Mouse (Mus musculus) neural tube, embryonic 14.5 days (tissue): ENCODE measurements at regions not wholly inside any gene's neighbourhood (a gene's known extent, or its start where the extent isn't known, plus 50 kb on each side); places are given as distances from the start of the nearest gene placed in this dataset.

Source experiments
- ATAC-seq: fragments of 200-750 bp; cut with Nextera tagmentation; 2 replicates; pipeline ENCODE4 v1.8.0; 2017; ENCODE audit warnings: low read depth, mild to moderate bottlenecking, moderate TSS enrichment, moderate library complexity
- H3K27ac ChIP-seq: fragments of 300-500 bp; sonication (generic); 2 replicates; pipeline ENCODE4 v1.5.1; 2014; ENCODE audit warnings: low read depth, mild to moderate bottlenecking, control low read depth, low read length, moderate library complexity, mixed read lengths
- H3K27me3 ChIP-seq: fragments of 300-500 bp; sonication (generic); 2 replicates; pipeline ENCODE4 v1.6.1; 2014; ENCODE audit warnings: low read length; ENCODE audit not compliant: control insufficient read depth, insufficient read depth
- H3K36me3 ChIP-seq: fragments of 300-500 bp; sonication (generic); 2 replicates; pipeline ENCODE4 v1.6.1; 2014; ENCODE audit warnings: low read length, mixed read lengths; ENCODE audit not compliant: control insufficient read depth, insufficient read depth
- H3K4me1 ChIP-seq: fragments of 300-500 bp; sonication (generic); 2 replicates; pipeline ENCODE4 v1.6.1; 2014; ENCODE audit warnings: low read length; ENCODE audit not compliant: control insufficient read depth, insufficient read depth
- H3K4me2 ChIP-seq: fragments of 300-500 bp; sonication (generic); 2 replicates; pipeline ENCODE4 v1.6.1; 2014; ENCODE audit warnings: mild to moderate bottlenecking, low read depth, low read length, control low read depth
- H3K4me3 ChIP-seq: fragments of 300-500 bp; sonication (generic); 2 replicates; pipeline ENCODE4 v1.5.1; 2014; ENCODE audit warnings: low read depth, low read length, control low read depth, mixed read lengths
- H3K9ac ChIP-seq: fragments of 300-500 bp; sonication (generic); replicated peaks from 2 replicates; pipeline ENCODE4 v1.6.1; 2014; ENCODE audit warnings: low read depth, mild to moderate bottlenecking, control low read depth, low read length, mixed read lengths
- H3K9me3 ChIP-seq: fragments of 300-500 bp; sonication (generic); 2 replicates; pipeline ENCODE4 v1.6.1; 2016; ENCODE audit warnings: low read length; ENCODE audit not compliant: control insufficient read depth
- WGBS: fragments of 180-500 bp; shearing (Covaris S2); extraction: QIAGEN DNeasy Blood & Tissue Kit; methylation state at CpG from one replicate; pipeline ENCODE4 v1.1.7; 2014; 5-methylcytosine and 5-hydroxymethylcytosine counted together

- no peak overlapping the region for H3K4me2 ChIP-seq
- H3K9ac ChIP-seq: no peak overlapping the region
- no peaks in the 10 kb centered on the region for H3K9me3 ChIP-seq
- H3K36me3 ChIP-seq: no peaks in the 10 kb centered on the region
- no peak for ATAC-seq
- H3K4me3 ChIP-seq: no peak overlapping the region
- no peaks in the 10 kb centered on the region for H3K27me3 ChIP-seq
- no peak overlapping the region for H3K27ac ChIP-seq
- no peaks in the 10 kb centered on the region for H3K4me1 ChIP-seq
Observed at GRCm38 (mm10) chr2:81407372-81407771, 645.6 kb upstream of the Zfp804a start.

GRCm38 (mm10) chr2:81411751-81412150 is 641.3 kb upstream of the Zfp804a start:
- Histone ChIP-seq H3K36me3 (no peaks in the 10 kb centered on the region), H3K27ac (no peak overlapping the region), H3K4me3 (no peak overlapping the region), H3K4me2 (no peak overlapping the region), H3K9ac (no peak overlapping the region), H3K27me3 (no peaks in the 10 kb centered on the region), H3K4me1 (no peaks in the 10 kb centered on the region), H3K9me3 (no peaks in the 10 kb centered on the region)
- no peak for ATAC-seq
- WGBS: 72% methylated on average over 3 of the region's 3 CpGs

GRCm38 (mm10) chr2:81431411-81431810 is 621.6 kb upstream of the Zfp804a start:
- Histone ChIP-seq H3K36me3 (no peaks in the 10 kb centered on the region), H3K4me1 (no peaks in the 10 kb centered on the region), H3K27me3 (no peaks in the 10 kb centered on the region), H3K9me3 (no peaks in the 10 kb centered on the region), H3K4me3 (no peak overlapping the region), H3K27ac (no peak overlapping the region), H3K9ac (no peak overlapping the region), H3K4me2 (no peak overlapping the region)
- no peak for ATAC-seq
- 81% methylated on average over 4 of the region's 4 CpGs for WGBS

- no peaks in the 10 kb centered on the region for H3K4me1 ChIP-seq
- H3K27ac ChIP-seq: no peak overlapping the region
- H3K4me3 ChIP-seq: no peak overlapping the region
- ATAC-seq: no peak
- no peaks in the 10 kb centered on the region for H3K9me3 ChIP-seq
- H3K36me3 ChIP-seq: no peaks in the 10 kb centered on the region
- 87% methylated on average over 11 of the region's 11 CpGs for WGBS
- H3K4me2 ChIP-seq: no peak overlapping the region
- no peaks in the 10 kb centered on the region for H3K27me3 ChIP-seq
- H3K9ac ChIP-seq: no peak overlapping the region
Observed at GRCm38 (mm10) chr2:81439082-81439481, 613.9 kb upstream of the Zfp804a start.

- H3K9ac ChIP-seq: no peak overlapping the region
- no peak overlapping the region for H3K27ac ChIP-seq
- H3K4me1 ChIP-seq: no peaks in the 10 kb centered on the region
- H3K9me3 ChIP-seq: no peaks in the 10 kb centered on the region
- H3K4me3 ChIP-seq: no peak overlapping the region
- no peaks in the 10 kb centered on the region for H3K36me3 ChIP-seq
- H3K4me2 ChIP-seq: no peak overlapping the region
- no peak for ATAC-seq
- H3K27me3 ChIP-seq: no peaks in the 10 kb centered on the region
Observed at GRCm38 (mm10) chr2:81440929-81441328, 612.1 kb upstream of the Zfp804a start.

GRCm38 (mm10) chr2:81450514-81450913 is 602.5 kb upstream of the Zfp804a start:
- no peak overlapping the region for H3K4me2 ChIP-seq
- H3K9ac ChIP-seq: no peak overlapping the region
- ATAC-seq: no peak
- H3K9me3 ChIP-seq: no peaks in the 10 kb centered on the region
- H3K4me1 ChIP-seq: no peaks in the 10 kb centered on the region
- 85% methylated on average over 1 of the region's 1 CpGs for WGBS
- no peaks in the 10 kb centered on the region for H3K27me3 ChIP-seq
- no peak overlapping the region for H3K27ac ChIP-seq
- no peak overlapping the region for H3K4me3 ChIP-seq
- no peaks in the 10 kb centered on the region for H3K36me3 ChIP-seq

DNA sequence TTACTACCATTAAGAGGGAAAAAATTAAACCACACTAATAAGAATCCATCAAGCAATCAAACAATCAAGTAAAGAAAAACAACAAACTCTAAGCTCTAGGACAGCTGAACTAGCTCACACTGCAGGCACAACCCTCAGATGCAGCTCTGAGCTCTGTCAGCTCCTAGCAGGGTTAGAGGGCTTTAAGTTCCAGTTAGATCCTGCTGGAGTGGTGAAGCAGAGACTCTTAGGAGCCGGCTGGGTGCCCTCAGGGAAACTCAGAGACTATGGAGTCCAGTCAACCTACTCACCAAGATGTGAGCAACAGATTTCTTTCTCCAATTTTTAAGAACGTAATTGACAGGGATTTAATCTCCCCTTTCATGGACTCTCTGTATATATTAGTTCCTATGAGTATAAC is 564.2 kb upstream of the Zfp804a start:
- no peak overlapping the region for H3K4me3 ChIP-seq
- ATAC-seq: no peak

GRCm38 (mm10) chr2:81506985-81507384 is 546.0 kb upstream of the Zfp804a start:
- Histone ChIP-seq H3K36me3 (no peaks in the 10 kb centered on the region), H3K27me3 (no peaks in the 10 kb centered on the region), H3K27ac (no peak overlapping the region), H3K9me3 (no peaks in the 10 kb centered on the region), H3K9ac (no peak overlapping the region), H3K4me1 (no peaks in the 10 kb centered on the region), H3K4me2 (no peak overlapping the region), H3K4me3 (no peak overlapping the region)
- no peak for ATAC-seq
- 91% methylated on average over 1 of the region's 1 CpGs for WGBS

More for the DNA sequence above, 564.2 kb upstream of the Zfp804a start:
- Histone ChIP-seq H3K9ac (no peak overlapping the region), H3K27me3 (no peaks in the 10 kb centered on the region), H3K27ac (no peak overlapping the region), H3K4me2 (no peak overlapping the region), H3K9me3 (no peaks in the 10 kb centered on the region), H3K36me3 (no peaks in the 10 kb centered on the region), H3K4me1 (no peaks in the 10 kb centered on the region)
- WGBS: 56% methylated on average over 2 of the region's 2 CpGs

DNA sequence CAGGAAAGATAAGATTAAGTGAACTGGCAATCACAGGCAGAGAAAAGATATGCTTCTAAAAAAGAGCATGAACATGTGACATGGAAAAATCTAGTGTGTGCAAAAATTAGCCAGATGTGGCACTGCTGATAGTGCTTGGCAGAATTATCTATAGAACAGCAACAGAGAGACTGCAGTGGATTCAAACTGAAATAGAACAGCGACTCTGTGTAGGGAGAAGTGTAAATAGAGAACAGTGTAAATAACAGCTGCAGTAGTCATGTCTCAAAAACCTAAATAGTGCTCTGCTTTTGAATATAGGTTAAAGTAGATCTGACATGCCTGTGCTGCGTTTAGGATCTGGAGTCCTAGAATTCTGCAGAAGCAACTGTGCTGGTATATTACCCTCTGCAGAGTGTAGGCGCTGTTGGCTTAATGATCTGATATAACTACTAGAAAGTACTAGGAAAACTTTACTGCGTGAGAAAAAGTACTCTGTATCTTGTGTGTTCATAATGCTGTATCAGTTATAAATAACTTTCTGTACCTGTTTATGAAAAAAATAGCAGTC is 539.9 kb upstream of the Zfp804a start:
- H3K9me3 ChIP-seq: no peaks in the 10 kb centered on the region
- H3K4me2 ChIP-seq: no peak overlapping the region
- H3K4me3 ChIP-seq: no peak overlapping the region
- H3K9ac ChIP-seq: no peak overlapping the region
- H3K27ac ChIP-seq: no peak overlapping the region
- WGBS: 93% methylated on average over 4 of the region's 4 CpGs
- ATAC-seq: no peak
- H3K36me3 ChIP-seq: no peaks in the 10 kb centered on the region
- H3K4me1 ChIP-seq: no peaks in the 10 kb centered on the region
- no peaks in the 10 kb centered on the region for H3K27me3 ChIP-seq

- Histone ChIP-seq H3K4me3 (no peak overlapping the region), H3K9ac (no peak overlapping the region), H3K36me3 (no peaks in the 10 kb centered on the region), H3K4me2 (no peak overlapping the region), H3K4me1 (no peaks in the 10 kb centered on the region), H3K27ac (no peak overlapping the region), H3K9me3 (no peaks in the 10 kb centered on the region), H3K27me3 (no peaks in the 10 kb centered on the region)
- 71% methylated on average over 2 of the region's 2 CpGs for WGBS
- ATAC-seq: no peak
Observed at GRCm38 (mm10) chr2:81538111-81538510, 514.9 kb upstream of the Zfp804a start.
